Mouse (Mus musculus): ENCODE data around the gene Lpcat3. TPM values are rescaled to one million over a fixed set of nuclear protein-coding genes. Genes with fewer than 3 reads are reported as not detected.
"Not testable (repeated sequence)": the region's sequence is repeated elsewhere in the genome, so short reads cannot be mapped to it uniquely, and the experiment has no call there.

Gene Lpcat3
- total RNA-seq (2015) (32.8 and 48.3 TPM in 2 replicates), total RNA-seq (2017) (22.4 and 24.8 TPM in 2 replicates)

DNA sequence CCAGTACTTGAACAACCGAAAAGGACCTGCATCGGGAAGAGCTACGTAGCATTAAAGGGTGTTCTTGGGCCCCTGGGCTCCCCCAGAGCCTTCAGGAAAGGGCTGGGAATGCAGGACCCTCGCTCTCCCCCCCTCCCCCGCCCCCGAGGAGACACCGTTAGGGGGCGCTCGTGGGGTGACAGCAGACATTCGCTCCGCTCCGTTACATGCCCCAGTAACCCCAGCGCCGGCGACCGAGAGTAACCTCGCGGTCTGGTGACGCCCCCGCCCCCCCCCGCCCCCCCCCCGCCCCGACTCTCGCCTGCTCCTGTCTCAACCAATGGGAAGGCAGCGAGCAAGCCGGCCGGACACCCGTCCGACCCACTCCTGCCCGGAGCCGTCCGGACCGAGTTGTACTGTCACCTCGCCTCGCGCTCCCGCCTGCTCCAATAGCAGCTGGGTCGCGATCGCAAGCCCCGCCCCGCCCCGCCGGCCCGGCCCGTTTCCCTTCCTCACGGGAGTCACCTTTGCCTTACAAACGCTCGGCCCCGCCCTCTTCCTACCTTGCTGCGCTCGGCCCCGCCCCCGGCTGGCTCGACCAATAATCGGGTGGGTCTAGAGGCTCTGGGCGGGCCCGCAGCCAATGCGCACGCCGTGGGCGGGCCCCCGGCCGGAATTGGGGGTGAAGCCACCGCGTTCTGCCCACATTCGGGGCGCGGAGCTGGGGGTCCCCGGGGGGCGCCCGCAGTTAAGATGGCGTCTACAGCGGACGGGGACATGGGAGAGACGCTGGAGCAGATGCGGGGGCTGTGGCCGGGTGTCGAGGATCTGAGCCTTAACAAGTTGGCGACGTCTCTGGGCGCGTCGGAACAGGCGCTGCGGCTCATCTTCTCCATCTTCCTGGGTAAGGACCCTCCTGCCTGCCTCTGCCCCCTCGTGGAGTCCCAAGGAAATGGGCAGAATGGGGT is at the start of gene Lpcat3:
Gene Lpcat3 (plus strand): TSS at position 551 of the 947 bp plus-strand sequence.
- peak; percentile 94 for ATAC-seq (ENCODE audit: poor library complexity, severe bottlenecking)

DNA sequence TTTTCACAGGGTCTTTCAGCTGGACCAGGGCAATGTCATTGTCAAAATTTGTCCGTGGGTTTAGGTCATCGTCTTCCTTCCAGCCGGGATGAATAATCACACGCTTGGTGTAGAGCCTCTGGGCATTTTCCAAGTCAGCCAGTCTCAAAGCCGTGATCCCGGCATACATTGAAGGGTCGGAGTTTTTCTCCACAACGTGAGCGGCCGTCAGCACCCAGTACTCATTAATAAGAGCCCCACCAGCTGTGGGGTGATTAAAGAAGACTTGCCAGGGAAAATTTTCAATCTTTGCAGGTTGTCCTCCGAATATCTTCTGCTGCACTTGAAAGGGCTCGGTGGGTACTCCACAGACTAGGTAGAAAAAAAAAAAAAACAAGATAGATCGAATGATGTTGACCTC is 37.2 kb upstream of the Lpcat3 start:
- no peak for ATAC-seq (ENCODE audit: poor library complexity, severe bottlenecking)

DNA sequence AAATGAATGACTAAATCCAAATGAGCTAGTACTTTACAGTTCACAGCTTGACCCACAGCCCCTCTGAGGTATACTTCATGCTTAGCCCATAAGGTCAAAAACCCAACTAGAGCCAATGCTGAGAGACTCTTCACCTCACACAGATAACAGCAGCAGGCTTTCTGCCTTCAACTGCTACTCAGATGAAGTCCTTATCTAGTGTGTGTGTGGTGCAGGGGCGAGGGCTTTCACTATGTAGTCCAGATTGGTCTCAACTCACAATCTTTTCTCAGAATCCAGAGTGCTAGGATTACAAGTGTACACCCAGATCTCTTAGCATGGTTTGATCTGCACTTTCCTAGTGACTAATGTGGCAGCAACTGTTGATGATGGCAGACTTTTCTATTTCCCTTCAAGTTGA is 36.6 kb upstream of the Lpcat3 start:
- ATAC-seq (ENCODE audit: poor library complexity, severe bottlenecking) = not testable (repeated sequence)

DNA sequence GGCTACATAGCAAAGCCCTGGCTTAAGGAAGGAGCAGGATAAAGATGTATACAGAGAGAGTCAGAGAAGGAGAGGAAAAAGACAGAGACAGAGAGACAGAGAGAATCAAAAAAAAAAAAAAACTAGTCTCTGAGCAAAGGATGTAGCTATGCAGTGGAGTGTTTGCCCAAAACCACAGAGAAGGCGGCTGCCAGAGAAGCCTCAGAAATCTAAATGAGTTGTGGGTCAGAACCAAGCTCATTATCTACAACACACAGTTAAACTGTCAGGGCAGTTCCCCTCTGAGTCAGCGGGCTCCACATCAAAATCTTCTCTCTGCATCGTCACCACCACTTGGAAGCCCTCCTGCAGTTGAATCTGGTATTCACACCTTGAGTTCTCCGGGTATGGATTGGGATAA is 32.1 kb upstream of the Lpcat3 start:
- no peak for ATAC-seq (ENCODE audit: poor library complexity, severe bottlenecking)

DNA sequence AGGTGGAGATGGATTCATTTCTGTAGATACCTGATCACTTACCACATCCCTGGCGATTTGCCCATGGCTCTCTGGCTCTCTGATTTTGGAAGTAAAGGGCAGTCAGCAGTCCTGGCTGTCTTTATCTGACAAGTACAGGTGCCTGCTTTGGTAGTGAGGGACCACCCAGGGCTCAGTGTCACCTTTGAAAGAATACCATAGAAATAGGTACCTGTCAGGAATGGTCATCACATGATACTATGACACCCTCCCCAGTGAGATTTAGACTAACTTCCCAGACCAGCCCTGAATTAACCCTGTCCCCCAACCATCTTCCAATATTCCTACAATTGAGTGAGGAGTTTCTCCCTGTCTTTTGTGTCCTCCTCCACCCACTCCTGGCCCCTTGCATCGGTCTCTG is 26.8 kb upstream of the Lpcat3 start, which contains the start of gene C1s2:
Gene C1s2 (minus strand): TSS at position 101 of the 400 bp plus-strand sequence.
- ATAC-seq (ENCODE audit: poor library complexity, severe bottlenecking) = not testable (repeated sequence)

DNA sequence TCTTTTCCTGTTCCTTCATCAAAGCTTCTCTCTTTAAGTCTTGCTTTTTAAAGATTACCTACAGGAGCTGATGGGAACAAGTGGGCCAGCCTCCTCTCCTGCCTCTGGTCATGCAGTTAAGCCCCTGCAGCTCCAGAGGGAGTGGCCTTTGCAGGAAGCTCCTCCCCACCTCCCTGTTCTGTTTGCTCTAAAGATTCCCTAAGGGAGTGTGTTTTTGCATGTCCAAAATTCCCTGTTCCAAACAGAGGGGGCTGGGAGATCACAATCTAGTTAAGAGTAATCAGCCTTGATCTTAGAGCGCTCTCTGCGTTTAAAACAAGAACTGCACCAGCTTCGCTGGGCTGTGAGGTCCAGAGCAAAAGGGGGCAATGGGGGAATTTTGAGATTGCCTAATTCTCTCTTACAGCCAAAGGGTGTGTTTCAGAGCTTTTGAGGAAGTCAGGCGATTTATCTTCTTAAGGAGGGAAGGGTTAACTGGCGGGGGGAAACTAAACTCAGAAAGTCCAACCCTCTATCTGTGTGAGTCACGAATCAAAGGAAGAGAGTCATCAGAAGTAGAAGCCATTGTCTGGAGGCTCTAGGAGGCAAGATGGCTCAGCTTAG is 25.9 kb upstream of the Lpcat3 start:
- peak; percentile 80 for ATAC-seq (ENCODE audit: poor library complexity, severe bottlenecking)

DNA sequence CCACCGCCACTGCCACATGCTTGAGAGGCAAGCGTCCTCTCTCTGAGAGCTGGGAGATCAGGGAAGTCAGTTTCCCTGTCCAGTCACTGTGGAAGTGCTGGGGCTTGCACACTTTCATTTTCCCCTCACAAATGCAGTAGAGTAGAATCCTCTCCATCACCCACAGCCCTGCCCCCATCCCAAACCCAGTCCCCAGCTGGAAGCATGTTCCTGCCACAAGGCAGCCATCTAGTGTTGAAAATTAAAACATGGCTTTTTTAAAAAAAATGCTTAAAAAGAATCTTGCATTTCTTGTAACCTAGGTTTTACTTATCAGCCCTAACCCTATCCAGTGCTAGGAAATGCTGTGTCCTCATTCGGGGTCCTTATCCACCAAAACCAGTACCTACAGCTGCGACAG is 22.8 kb upstream of the Lpcat3 start:
- no peak for ATAC-seq (ENCODE audit: poor library complexity, severe bottlenecking)

DNA sequence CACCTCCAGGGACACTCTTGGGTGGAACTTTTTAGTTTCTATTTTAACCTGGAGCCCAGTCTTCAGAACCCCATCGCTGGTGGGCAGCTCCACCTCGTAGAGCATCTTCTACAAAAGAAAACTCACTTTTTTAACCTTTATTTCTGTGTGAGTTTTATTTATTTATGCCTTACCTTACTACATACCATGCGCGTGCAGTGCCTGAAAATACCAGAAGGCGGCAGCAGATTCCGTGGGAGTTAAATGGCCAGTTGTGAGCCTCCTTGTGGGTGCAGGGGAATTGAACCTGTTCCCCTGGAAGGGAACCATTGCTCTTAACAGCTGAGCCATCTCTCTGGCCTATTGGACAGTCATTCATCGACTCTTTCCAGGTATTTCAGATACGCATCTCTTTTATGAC is 21.8 kb upstream of the Lpcat3 start:
- peak; percentile 82 for ATAC-seq (ENCODE audit: poor library complexity, severe bottlenecking)

DNA sequence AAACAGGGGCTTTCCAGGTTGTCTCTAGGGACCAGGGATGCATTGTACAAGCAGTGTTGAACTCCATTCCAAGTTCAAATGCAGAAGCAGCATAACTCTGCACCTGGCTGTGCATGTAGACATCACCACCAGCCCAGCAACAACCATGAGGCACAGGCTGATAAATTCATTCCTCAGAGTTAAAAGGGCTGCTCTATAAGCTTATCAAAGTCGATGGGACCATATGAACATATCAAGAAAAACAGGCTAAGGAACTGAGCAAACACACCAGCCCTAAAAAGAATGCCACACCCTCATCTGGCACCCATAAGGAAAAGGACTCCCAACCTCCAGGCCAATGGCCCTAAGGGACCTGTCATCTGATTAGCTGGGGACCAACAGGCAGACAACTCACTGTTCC is 16.4 kb upstream of the Lpcat3 start:
- peak; percentile 51; the same call in 1 of the 2 replicates for ATAC-seq (ENCODE audit: poor library complexity, severe bottlenecking)

DNA sequence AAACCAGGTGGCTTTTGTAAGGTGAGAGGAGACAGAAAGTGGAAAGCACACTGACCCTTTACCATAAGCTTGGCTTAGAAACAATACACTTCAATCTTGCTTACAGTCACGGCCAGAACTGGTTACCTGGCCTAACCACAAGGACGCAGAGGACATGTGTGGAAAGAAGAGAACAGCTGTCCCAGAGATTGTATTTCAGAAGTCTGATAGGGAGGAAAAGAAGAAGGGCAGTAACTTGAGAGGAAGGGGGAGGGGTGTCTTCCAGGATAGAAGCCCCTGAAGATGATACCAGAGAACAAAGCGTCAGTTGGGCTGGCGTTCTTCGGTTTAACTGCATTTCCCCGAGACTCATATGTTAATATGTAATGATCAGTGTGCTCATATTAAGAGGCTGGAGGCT is 6.9 kb upstream of the Lpcat3 start:
- ATAC-seq (ENCODE audit: poor library complexity, severe bottlenecking) = no peak

DNA sequence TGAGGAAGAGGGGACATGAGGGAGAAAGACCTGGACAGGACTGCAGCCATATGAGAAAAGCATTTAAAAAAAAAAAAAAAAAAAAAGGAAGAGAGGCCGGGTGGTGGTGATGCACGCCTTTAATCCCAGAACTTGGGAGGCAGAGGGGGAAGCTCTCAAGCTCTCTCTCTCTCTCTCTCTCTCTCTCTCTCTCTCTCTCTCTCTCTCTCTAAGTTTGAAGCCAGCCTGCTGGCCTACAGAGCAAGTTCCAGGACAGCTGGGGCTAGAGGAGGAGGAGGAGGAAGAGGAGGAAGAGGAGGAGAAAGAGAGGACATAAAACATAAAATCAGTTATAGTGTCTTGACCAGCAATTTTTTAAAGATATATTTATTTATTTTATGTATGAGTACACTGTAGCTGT is 4.8 kb upstream of the Lpcat3 start:
- no peak for ATAC-seq (ENCODE audit: poor library complexity, severe bottlenecking)

DNA sequence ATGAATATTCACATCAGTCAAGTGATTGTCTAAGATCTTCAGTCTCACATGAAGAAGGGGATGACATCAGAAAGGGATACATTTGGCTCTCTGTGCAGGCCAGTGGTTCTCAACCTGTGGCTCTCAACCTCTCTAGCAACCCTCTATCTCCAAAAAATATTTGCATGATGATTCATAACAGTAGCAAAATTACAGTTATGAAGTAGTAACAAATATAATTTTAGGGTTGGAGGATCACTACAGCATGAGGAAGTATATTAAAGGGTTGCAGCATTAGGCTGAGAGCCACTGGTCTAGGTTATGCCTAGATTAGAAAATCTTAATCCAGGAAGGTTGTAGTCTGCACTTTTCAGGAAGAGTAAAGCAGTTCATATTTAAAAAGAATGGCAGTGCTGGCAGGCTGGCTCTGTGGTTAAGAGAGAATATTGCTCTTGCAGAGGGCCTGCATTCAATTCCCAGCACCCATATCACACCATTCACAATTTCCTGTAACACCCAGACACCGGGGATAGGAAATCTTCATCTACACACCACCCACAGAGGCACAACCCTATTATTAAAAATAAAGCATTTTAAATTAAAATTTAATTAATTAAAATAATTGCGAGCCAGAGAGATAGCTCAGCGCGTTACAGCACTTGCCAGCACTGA is 1.5 kb upstream of the Lpcat3 start:
- no peak for ATAC-seq (ENCODE audit: poor library complexity, severe bottlenecking)

DNA sequence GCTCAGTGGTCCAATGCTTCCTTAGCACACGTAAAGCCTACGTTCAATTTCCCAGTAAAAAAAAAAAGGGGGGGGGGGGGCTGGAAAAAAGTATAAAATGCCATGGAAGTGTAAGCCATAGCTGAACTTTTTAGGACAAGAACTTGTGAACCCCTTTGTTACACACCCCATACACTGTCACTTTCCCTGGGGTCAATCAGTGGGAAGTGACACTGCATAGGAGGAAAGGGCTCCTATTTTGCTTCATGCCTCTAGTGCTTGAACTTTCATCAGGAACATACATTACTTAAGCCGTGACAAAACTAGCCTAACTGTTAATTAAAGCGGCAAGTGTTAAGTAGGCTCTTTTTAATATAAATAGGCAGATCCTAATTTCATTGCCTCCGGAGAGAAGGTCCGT is 832 bp upstream of the Lpcat3 start:
- no peak for ATAC-seq (ENCODE audit: poor library complexity, severe bottlenecking)

DNA sequence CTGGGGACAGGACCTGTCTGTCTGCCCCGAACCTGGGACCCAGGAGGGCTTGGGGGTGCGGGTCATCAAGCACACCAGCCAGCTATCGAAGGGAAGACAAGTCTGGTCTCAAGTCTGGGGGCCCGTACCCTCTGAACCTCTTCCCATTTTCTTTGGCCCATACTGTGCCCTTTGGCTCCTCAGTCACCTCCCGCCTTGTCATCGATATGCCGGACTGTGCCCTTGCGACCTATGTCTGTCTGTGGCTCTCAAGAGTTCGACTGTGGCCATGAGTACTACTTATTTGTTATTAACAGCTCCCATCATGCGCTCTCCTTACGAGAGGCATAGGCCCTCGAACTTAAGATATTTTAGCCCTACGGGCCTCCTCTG is 583 bp downstream of the Lpcat3 start:
- ATAC-seq (ENCODE audit: poor library complexity, severe bottlenecking) = no peak

DNA sequence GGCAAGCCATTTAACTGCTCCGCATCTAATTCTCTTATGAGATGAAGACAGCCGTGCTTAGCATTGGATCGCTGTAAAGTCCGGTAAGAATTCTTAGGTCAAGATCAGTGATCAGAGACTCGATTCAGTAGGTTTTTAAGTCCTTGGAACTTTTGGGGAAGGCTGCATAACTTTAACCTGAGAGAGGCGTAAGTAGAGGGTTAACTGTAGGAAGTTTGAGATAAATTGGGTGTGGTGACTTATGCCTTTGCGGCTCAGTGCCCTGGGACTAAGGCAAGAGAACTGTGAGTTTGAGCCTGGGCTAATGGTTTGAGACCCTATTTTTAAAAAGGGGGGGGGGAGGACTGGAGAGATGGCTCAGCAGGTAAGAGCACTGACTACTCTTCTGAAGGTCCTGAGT is 1.4 kb downstream of the Lpcat3 start:
- ATAC-seq (ENCODE audit: poor library complexity, severe bottlenecking) = no peak

DNA sequence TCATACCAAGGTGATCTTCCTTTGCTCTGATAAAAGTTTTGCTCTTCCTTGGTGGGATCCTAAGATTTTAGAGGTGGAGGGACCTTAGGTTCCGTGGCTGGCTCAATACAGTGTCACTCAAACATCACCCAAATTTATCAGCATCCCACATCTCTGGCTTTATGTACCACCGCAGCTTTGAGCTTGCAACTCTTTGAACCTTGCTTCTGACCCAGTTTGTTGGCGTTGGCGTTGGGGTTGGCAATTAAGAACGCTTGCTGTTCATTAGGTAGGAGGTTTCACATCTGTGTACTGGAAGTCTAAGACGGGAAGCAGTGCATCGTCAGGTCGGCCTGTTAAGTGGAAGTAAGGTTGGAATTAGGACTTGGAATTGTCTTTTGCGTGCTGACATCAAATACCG is 2.2 kb downstream of the Lpcat3 start:
- ATAC-seq (ENCODE audit: poor library complexity, severe bottlenecking) = no peak

DNA sequence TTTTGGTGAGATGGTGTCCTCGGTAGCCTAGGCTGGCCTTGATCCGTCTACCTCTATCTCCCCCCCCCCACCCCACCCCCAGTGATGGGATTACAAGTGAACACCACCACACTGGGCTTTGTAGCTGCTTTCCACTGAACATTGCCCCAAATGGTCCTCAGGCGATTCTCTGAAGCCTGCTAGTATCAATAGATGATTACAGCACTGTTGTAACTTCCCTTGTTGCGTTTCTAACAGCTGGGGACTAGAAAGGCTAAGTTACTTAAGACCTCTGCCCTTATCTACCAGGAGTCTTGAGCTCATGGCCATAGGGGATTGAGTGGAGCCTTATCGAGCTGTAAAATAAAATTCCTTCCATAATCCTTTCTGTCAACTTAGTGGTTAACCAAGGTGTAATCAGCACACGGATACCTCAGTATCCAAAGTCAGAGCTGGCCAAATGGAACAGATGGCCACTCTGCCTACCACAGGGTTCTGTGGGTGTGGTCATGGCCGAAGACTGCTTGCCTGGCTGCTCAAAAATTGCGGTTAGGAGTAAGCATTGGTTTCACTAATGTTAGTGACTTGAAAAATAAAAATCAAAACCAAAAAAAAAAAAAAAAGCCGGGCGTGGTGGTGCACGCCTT is 6.5 kb downstream of the Lpcat3 start:
- ATAC-seq (ENCODE audit: poor library complexity, severe bottlenecking) = peak; percentile 31; the same call in 1 of the 2 replicates

DNA sequence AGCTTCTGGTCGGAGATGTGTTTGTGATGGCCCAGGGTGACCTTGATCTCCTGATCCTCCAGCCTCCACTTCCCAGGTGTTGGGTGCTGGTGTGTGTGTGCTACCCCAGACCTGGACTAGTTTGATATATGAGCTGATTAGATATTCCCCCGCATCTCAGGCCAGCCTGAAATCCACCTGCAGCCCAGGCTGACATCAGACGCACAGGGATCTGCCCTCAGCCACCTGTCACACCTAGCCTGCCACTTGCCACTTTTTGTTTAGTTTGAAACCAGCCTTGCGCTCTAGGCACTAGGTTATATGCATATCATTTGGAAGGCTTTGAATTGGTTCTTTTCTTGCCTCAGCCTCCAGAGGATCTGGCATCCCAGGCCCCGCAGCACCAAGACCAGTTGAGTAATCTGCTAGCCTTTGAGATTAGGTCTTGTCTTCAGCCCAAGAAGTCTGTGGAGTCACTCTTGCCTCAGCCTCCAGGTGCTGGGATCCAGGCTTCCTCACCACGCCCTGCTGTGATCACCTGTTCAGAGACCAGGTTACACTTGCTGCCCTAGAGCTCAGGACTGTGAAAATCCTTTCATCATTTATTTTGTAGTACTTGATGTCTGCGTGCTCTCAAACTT is 7.6 kb downstream of the Lpcat3 start:
- ATAC-seq (ENCODE audit: poor library complexity, severe bottlenecking) = no peak

DNA sequence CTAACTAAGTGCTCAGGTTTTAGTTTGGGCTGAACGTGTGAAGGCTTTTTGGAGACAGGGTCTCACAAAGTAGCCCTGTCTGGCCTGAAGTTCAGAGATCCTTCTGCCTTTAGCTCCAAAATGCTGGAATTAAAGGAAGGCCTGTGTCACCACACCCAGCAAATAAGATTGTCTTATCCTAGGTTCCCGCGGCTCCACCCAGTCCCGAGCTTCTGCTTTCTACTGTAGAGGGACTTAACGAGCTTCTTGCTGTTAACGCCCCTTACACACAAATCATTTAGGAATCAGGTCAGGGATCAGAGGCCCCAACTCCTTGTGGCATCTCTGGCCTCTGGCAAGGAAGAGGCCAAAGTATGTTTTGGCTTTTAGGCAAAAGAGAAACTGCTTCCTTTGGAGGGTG is 9.3 kb downstream of the Lpcat3 start:
- ATAC-seq (ENCODE audit: poor library complexity, severe bottlenecking) = peak; percentile 51

DNA sequence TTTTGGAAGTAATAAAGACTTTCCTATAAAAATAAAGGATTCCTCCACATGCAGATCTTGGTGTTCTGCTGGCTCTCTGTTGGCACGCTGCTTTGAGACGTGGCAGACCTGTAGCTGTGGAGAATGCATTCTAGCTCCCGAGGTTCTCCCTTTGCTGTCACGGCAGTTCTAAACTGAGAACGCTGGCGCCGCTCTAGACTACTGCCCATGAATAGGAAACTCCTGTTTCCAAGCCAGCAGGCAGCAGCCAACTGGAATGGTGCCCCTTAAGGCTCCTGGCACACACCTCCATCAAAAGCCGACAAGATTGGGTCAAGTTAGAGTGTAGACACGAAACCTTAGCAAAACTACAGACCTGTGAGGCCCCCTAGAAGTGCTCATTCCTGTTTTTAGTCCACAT is 10.8 kb downstream of the Lpcat3 start:
- no peak for ATAC-seq (ENCODE audit: poor library complexity, severe bottlenecking)

DNA sequence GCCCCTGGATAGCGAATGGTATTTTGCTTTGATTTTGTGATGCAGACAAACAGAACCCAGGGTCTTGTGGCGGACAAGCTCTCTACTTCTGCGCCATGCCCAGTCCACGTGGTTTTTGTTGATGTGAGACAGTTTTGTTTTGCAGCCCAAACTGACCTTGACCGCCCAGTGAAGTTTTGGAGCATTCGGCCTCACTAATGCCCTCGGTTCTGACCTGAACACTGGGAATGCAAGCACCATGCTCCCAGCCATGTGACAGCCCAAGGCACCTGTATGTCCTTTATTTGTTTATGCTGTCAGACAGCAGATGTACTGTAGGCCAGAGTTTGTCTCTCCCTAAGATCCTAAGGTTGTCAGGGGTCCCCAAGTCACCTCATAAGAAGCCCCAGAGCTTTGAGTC is 11.8 kb downstream of the Lpcat3 start:
- ATAC-seq (ENCODE audit: poor library complexity, severe bottlenecking) = no peak
